Mouse (Mus musculus): ENCODE results near the gene Ggact.

Gene Ggact

DNA sequence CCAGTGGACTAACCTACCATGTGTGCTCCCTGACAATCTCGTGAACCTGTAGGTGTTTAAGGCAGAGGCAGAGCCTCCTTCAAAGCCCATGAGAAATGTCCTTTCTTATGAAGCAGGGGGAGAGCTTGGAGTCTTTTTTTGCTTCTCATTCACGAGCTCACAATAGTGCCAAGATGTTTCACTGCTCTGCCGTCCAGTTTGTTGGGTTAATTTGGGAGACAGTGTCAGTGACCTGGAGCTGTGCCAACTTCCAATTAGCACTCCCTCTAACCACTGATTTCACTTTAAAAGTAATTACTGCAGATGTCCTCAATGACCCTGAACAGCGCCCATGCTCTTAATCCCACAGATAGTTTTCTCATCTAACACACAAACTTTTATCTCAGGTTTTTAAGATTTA, 50.9 kb downstream of the Ggact start:
- DNase-seq = no peak

DNA sequence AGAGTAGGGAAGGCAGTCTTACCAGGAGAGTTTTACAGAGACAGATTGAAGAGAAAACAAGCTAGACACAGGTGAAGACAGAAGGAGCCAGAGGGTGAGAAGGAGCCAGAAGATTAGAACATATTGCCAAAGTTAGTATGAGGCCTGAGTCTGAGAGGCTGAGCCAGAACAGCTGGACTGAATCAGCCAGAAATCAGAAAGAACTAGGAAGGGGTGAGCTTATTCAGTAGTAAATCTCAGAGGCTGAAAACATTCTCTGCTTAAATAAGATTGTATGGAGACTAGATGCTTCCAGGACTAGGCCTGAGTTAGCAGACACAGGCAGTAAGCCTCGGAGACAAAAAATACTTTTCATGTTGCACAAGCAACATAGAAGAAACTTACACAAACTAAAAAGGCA, 53.8 kb downstream of the Ggact start:
- no peak for DNase-seq

DNA sequence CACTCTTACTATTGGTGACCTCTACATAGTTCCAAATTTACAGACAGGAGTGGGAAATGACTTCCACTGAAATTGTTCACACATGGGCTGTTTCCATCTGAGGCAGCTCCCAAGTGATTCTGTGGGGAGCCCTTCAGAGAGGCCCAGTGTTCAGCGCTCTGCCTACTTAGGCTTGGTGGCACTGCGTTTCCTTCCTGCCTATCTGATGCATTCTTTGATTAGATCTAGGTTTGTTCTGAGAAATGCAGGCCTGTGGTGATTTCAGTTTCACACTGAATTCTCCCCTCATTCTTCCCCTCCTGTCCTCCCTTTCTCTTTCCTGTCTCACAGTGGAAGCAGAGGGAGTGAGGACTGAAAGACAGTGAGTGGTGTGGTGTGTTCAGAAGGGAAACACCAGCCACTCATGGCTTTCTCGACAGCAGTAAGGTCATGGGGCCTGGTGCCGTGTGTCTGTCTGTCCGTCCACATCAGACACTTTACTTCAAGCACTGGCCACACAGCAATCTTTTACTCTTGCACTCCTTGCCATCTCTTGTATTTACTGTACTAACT, 61.0 kb downstream of the Ggact start:
- DNase-seq = no peak

DNA sequence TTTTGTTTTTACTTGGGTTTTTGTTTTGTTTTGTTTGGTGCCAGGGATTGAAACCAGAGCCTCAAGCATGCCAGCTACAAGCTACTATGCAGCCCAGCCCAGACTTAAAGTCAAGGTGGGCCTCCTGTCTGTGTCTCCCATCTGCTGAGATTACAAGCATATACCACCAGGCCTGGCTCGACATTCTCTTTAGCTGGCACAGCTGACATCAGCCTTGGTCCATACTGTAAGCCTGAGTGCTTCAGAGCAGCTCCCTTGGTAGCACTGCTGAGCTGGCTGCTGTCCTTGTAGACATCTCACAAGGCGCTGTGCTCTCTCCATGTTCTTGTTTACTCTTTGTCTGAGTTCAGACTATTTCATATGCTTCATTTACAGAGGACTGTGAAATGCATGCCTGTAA, 76.5 kb downstream of the Ggact start:
- no peak for DNase-seq

DNA sequence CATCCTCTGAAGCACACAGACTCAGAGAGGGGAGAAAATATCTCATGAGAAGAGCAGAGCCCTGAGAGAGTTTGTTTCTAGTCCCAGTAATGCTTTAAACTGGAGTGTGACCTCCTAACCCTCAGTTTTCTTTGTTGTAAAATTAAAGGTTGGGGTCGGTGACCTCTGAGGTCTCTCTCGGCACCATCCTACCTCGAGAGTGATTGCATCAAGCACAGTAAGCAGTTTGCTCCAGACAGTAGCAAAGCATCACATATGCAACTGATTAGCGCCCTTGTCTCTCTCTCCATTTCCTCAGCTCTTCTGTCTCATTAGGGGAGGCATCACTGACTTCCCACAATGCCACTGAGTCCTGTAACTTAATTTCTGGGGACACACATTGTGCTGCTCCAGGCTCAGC, 77.3 kb downstream of the Ggact start:
- no peak for DNase-seq

DNA sequence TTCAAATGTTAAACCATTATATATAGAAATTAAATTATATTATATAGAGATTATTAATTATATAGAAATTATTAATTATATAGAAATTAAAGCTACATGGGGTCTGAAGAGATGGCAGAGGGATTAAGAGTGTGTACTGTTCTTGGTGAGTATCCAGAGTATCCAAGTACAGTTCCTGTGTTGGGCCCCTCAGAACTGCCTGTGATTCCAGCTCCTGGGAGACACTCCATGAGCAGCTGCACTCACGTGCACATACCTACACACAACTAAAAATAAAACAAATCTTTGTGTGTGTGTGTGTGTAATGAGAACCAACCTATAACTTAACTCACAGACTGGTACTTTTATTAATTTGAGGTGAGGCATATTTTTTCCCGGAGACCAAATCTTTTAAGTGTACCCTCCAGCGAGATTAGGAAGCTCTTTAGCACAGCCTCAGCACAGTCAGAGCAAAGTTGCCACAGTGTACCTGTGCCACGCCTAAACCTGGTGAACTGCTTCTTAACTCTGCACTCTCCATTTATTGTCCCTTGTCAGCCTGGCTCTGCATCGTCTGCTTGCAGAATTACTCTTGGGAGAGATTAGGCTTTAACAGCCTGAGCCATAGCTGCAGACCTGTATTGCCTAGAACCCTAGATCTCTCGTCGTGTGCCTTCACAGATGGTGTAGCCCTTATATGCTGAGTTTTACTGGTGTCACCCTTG, 77.9 kb downstream of the Ggact start:
- DNase-seq = no peak

DNA sequence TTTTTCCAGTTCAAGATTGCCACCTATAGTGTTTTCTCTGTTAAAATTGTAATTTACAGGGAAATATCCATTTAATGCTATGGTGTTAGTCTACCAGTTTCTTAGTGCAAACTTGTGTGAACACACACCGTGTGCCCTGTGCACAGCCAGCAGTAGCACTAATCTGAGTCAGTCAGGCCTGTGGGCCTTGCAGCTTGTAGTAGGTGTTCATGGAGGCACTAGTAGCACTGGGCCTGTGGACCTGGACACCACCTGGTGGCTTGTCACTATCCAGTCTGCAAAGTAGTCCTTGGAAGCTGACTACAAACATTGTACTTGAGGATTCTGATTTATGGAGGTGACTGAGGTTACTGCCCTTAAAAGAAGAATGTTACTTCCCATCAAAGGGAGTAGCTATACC, 78.8 kb downstream of the Ggact start:
- DNase-seq = no peak

DNA sequence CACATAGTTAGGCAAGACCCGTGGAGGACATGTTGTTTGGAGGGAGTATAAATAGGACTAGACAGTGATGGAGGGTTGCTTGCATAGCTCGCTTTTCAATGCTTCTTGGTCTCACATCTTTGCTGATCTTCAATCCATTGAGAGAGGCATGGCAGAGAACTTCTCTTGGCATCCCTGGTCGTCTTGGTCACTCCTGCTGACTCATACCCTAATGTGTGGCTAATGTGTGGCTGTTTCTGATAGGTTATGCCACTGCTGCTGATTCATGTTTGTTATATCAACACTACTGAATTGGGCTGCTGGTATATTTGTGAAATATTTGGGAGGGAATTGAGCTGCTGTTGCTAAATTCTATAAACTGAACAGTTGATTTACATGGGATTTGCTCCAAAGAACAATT, 79.9 kb downstream of the Ggact start:
- no peak for DNase-seq

DNA sequence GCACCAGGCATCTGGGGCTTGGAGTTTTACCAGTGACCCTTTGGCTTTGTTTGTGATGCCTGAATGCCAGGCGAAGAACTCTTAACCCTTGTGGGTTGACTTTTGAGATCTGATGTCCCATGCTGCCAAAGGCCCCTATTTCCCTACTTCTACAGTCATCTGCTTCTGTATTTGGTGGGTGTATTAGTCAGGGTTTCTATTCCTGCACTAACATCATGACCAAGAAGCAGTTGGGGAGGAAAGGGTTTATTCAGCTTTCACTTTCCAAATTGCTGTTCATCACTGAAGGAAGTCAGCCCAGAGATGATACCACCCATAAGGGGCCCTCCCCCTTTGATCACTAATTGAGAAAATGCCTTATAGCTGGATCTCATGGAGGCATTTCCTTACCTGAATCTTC, 83.1 kb downstream of the Ggact start:
- no peak for DNase-seq

DNA sequence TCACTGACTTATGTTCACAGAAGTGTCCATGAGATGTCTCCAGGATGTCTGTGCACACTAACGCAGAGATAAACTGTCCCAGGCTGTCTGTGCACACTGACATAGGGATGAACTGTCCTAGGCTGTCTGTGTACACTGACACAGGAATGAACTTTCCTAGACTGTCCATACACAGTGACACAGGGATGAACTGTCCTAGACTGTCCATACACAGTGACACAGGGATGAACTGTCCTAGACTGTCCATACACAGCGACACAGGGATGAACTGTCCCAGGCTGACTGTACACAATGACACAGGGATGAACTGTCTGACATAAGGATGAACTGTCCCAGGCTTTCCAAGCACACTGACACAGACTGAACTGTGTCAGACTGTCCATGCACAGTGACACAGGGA, 88.1 kb downstream of the Ggact start:
- no peak for DNase-seq

DNA sequence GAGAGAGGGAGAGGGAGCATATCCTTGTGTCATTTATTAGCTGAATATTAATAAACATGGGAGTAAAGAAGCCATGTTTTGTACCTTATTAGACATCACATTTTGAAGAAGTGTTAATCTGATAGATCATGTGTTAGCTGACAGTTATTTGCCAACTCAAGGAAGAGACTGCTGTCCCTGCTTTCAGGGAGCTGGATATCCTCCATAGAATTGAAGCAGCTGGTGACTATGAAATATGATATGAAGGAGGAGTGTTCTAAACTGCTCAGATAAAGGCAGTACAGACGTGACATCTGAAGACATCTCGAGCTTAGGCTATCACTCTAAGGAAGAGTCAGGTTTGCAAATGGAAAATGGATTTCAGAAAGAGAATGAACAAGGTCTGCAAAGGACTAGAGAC, 89.8 kb downstream of the Ggact start:
- no peak for DNase-seq

DNA sequence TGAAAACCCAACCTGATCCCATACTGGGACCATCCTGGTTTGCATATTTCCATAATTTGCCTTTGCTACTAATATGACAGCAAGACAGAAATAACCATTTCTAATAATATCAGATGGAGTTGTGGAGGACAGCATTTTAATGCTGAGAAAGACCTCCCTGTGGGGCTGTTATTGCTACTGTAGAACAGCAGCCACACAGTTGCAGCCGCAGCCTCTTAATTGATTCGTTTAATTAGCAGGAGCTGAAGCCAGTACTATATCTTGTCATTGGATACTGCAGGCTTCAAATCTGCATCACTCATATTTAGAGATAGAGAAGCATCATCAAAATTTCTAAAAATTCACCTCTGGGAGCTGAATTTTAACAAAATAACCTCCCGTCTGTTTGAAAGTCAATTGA, 92.6 kb downstream of the Ggact start:
- DNase-seq = no peak

DNA sequence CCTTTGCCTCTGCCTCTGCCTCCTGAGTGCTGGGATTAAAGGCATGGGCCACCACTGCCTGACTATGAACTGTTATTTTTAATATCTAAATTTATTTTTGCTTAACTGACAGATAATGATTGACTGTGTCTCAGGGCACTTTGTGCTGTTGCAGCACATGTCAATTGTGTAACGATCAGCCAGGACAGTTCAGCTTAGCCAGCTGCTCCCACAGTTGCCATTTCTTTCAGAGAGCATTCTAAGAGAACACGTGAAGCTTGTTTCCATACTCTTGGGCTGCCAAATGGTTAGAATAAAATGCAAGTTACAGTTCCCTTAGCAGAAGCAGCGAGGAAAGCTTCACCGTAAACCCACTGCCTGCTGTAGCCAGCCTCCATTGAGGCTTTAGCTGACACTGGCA, 113.3 kb downstream of the Ggact start:
- no peak for DNase-seq

DNA sequence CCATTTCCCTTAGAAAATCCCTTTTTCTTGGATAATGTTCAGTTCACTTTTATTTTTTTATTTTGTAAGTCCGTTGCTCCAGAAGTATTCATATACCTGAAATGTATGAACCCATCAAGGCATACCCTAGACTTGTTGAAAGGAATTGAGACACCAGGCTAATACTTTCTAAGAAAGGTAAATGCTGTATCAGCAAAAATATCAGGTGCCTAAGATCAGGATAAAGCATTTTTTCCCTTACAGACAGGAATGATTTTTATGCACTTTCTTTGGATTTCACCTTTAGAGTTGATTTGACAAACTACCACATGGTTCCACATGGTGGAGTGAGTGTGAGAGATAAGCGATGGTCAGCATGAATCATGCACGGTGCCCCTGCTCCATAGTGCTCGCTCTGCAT, 120.2 kb downstream of the Ggact start:
- DNase-seq = no peak

DNA sequence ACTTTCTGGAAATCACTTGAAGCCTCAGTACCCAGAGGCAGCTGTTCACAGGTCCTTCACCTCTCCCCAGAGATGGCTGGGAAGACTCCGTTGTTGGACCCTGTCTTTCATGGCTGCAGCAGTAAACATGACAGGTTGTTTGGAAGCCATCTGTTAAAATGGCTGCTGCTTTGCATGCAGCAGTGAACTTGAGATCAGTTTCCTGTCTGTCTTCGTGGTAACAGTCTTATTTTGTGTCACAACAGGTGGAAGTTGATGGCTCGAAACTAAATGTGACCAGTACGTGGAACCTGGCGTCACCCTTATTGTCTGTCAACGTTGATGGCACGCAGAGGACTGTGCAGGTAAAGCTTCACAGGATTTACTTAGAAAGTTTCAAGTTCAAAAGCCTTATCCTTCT, 123.4 kb downstream of the Ggact start:
- DNase-seq = no peak

DNA sequence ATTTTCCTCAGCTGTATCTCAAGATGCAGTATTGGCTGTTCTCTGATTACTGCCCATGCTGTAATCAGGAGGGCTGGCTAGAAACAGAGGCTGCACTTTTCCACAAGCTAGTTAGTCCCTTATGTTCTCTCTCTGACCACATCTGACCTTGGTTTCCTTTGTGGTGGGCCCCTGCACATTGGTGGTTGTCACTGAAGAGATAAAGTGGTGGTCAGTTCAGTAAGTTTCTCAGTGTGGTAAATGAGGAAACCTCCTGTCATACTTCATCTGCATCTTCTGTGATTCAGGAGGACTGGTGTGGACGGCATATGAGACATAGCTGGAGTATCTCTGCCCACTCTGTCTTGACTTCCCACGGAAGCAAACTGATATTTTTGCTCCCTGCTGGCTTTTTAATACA, 125.4 kb downstream of the Ggact start:
- no peak for DNase-seq

DNA sequence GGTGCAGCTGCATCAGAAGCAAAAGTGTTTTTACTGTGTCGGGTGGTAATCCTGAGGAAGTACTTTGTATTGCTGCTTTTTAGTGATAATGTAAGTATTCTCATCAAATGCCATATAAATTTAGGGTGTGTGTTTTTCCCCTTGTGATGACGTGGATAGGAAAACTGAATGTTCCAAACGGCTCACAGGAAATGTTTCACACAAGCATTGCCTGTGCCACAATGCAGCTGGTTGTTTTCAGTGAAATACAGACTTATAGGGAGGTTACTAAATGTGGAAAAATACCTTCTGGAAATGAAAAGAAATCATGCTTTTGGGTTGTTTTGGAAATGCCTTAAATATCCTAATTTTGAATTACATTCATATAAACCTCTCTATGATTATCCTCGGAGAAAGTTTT, 128.9 kb downstream of the Ggact start:
- DNase-seq = no peak

DNA sequence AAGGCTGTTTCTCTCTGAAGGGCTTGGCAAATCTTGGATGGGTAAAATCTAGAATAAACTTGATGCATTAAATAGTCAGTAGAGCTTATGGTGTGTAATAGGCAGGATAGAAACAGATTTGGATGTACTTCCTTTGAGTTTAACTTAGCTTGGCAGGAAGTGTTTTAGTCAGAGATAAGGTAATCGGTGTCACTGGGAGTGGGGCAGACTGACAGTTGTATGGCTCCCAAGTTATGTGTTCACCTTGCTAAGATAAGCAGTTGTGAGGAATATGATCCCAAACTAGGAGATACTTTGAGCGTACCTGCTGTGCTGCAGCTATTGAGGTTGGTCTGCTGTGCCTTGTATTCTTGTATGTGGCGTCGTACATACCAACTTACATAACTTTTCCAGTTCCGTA, 147.1 kb downstream of the Ggact start:
- no peak for DNase-seq
